Mouse (Mus musculus) midbrain, embryonic 15.5 days (tissue): Measurements from ENCODE around the gene Sppl2c. TPM values are rescaled to one million over a fixed set of nuclear protein-coding genes. Genes with fewer than 3 reads are reported as not detected.

Source experiments
- ATAC-seq: fragments of 200-750 bp; cut with Nextera tagmentation; replicated peaks from 2 replicates; pipeline ENCODE4 v1.8.0; 2017; ENCODE audit warnings: moderate TSS enrichment
- H3K27ac ChIP-seq: fragments of 300-500 bp; sonication (generic); 2 replicates; pipeline ENCODE4 v1.5.1; 2015; ENCODE audit warnings: mild to moderate bottlenecking, inconsistent platforms
- H3K27me3 ChIP-seq: fragments of 300-500 bp; sonication (generic); replicated peaks from 2 replicates; pipeline ENCODE4 v1.6.1; 2015; ENCODE audit warnings: inconsistent platforms
- H3K36me3 ChIP-seq: fragments of 300-500 bp; sonication (generic); replicated peaks from 2 replicates; pipeline ENCODE4 v1.6.1; 2015; ENCODE audit warnings: inconsistent platforms
- H3K4me1 ChIP-seq: fragments of 300-500 bp; sonication (generic); 2 replicates; pipeline ENCODE4 v1.6.1; 2015; ENCODE audit warnings: inconsistent platforms
- H3K4me2 ChIP-seq: fragments of 300-500 bp; sonication (generic); 2 replicates; pipeline ENCODE4 v1.6.1; 2015; ENCODE audit warnings: inconsistent platforms, mild to moderate bottlenecking, moderate library complexity
- H3K4me3 ChIP-seq: fragments of 300-500 bp; sonication (generic); 2 replicates; pipeline ENCODE4 v1.5.1; 2015; ENCODE audit warnings: mild to moderate bottlenecking, inconsistent platforms
- H3K9ac ChIP-seq: fragments of 300-500 bp; sonication (generic); 2 replicates; pipeline ENCODE4 v1.6.1; 2015; ENCODE audit warnings: mild to moderate bottlenecking, inconsistent platforms
- H3K9me3 ChIP-seq: fragments of 300-500 bp; sonication (generic); 2 replicates; pipeline ENCODE4 v1.6.1; 2016; ENCODE audit warnings: inconsistent platforms
- WGBS: fragments of 180-500 bp; shearing (Covaris S2); methylation state at CpG from one replicate; pipeline ENCODE4 v1.1.7; 2015; ENCODE audit warnings: mixed read lengths; 5-methylcytosine and 5-hydroxymethylcytosine counted together
- polyA plus RNA-seq: library from polyadenylated mRNA; unstranded; fragments of >200 nt; fragmentation: Nextera tagmentation; extraction: Ambion mirVana; gene quantifications from 2 replicates; pipeline ENCODE4 v1.2.1, GENCODE M21; 2015

The Sppl2c gene
- polyA plus RNA-seq, 1 experiment from 2014 or later: not detected

GRCm38 (mm10) chr11:104232141-104233061, 46.3 kb downstream of the Sppl2c start:
- H3K36me3 ChIP-seq: no peaks in the 10 kb centered on the region
- H3K4me3 ChIP-seq: peak overlapping the region; percentile 70
- peaks cover 46% of the 10 kb centered on the region for H3K4me1 ChIP-seq
- no peaks in the 10 kb centered on the region for H3K27me3 ChIP-seq
- under 1% methylated on average over 65 of the region's 72 CpGs for WGBS
- H3K9ac ChIP-seq: peak overlapping the region; percentile 98
- peak overlapping the region; percentile 98 for H3K27ac ChIP-seq
- H3K9me3 ChIP-seq: no peaks in the 10 kb centered on the region
- peak overlapping the region; percentile 66 for H3K4me2 ChIP-seq
- peak; percentile 70 for ATAC-seq

GRCm38 (mm10) chr11:104233101-104233500, 47.0 kb downstream of the Sppl2c start:
- peak overlapping the region; percentile 98 for H3K27ac ChIP-seq
- no peaks in the 10 kb centered on the region for H3K9me3 ChIP-seq
- peak overlapping the region; percentile 70 for H3K4me3 ChIP-seq
- H3K27me3 ChIP-seq: no peaks in the 10 kb centered on the region
- H3K4me1 ChIP-seq: peaks cover 53% of the 10 kb centered on the region
- 0% methylated on average over 10 of the region's 10 CpGs for WGBS
- peak; percentile 1; the same call in 1 of the 2 replicates for ATAC-seq
- H3K9ac ChIP-seq: peak overlapping the region; percentile 98
- peak overlapping the region; percentile 66 for H3K4me2 ChIP-seq
- H3K36me3 ChIP-seq: no peaks in the 10 kb centered on the region

GRCm38 (mm10) chr11:104233574-104234206, 47.6 kb downstream of the Sppl2c start:
- WGBS: 1% methylated on average over 30 of the region's 30 CpGs
- no peaks in the 10 kb centered on the region for H3K36me3 ChIP-seq
- peaks cover 58% of the 10 kb centered on the region for H3K4me1 ChIP-seq
- peak overlapping the region; percentile 66 for H3K4me2 ChIP-seq
- H3K27ac ChIP-seq: peak overlapping the region; percentile 98
- peak overlapping the region; percentile 98 for H3K9ac ChIP-seq
- peak overlapping the region; percentile 70 for H3K4me3 ChIP-seq
- no peaks in the 10 kb centered on the region for H3K27me3 ChIP-seq
- no peaks in the 10 kb centered on the region for H3K9me3 ChIP-seq
- ATAC-seq: no peak

- Histone ChIP-seq H3K27ac (no peak overlapping the region), H3K27me3 (no peaks in the 10 kb centered on the region), H3K9ac (peak overlapping the region; percentile 98; the same call in 1 of the 2 replicates), H3K4me2 (peak overlapping the region; percentile 66), H3K4me3 (peak overlapping the region; percentile 70), H3K36me3 (no peaks in the 10 kb centered on the region), H3K4me1 (peaks cover 58% of the 10 kb centered on the region), H3K9me3 (no peaks in the 10 kb centered on the region)
- WGBS: 33% methylated on average over 6 of the region's 6 CpGs
- no peak for ATAC-seq
Measured at GRCm38 (mm10) chr11:104234680-104235079, 48.6 kb downstream of the Sppl2c start.

- Histone ChIP-seq H3K27ac (no peak overlapping the region), H3K36me3 (no peaks in the 10 kb centered on the region), H3K9me3 (no peaks in the 10 kb centered on the region), H3K27me3 (no peaks in the 10 kb centered on the region), H3K4me2 (peak overlapping the region; percentile 66), H3K9ac (no peak overlapping the region; the same call in 1 of the 2 replicates), H3K4me1 (peaks cover 49% of the 10 kb centered on the region), H3K4me3 (peak overlapping the region; percentile 70)
- 73% methylated on average over 2 of the region's 2 CpGs for WGBS
- no peak for ATAC-seq
Measured at GRCm38 (mm10) chr11:104235881-104236280, 49.8 kb downstream of the Sppl2c start.

- peaks cover 49% of the 10 kb centered on the region for H3K4me1 ChIP-seq
- H3K9ac ChIP-seq: no peak overlapping the region
- no peak for ATAC-seq
Measured at GRCm38 (mm10) chr11:104237226-104237625, 51.1 kb downstream of the Sppl2c start.

GRCm38 (mm10) chr11:104237958-104238747, 52.0 kb downstream of the Sppl2c start:
- Histone ChIP-seq H3K4me2 (no peak overlapping the region), H3K4me3 (no peak overlapping the region), H3K27me3 (no peaks in the 10 kb centered on the region), H3K27ac (no peak overlapping the region), H3K9me3 (no peaks in the 10 kb centered on the region), H3K4me1 (peaks cover 49% of the 10 kb centered on the region), H3K9ac (no peak overlapping the region), H3K36me3 (no peaks in the 10 kb centered on the region)
- no peak for ATAC-seq
- WGBS: 73% methylated on average over 12 of the region's 13 CpGs

More at GRCm38 (mm10) chr11:104237226-104237625, 51.1 kb downstream of the Sppl2c start:
- peak overlapping the region; percentile 66 for H3K4me2 ChIP-seq
- WGBS: 47% methylated on average over 7 of the region's 7 CpGs
- no peaks in the 10 kb centered on the region for H3K9me3 ChIP-seq
- no peak overlapping the region for H3K27ac ChIP-seq
- no peaks in the 10 kb centered on the region for H3K36me3 ChIP-seq
- no peak overlapping the region for H3K4me3 ChIP-seq
- no peaks in the 10 kb centered on the region for H3K27me3 ChIP-seq

Other genes starting within 250 kb of the Sppl2c start
- 203 and 209 TPM in 2 replicates for gene Nsf, start 232.3 kb upstream of the Sppl2c start, polyA plus RNA-seq
- gene Arf2, start 219.6 kb upstream of the Sppl2c start, polyA plus RNA-seq: 223 and 225 TPM in 2 replicates
- 7.5 and 8.6 TPM in 2 replicates for gene Crhr1, start 53.5 kb upstream of the Sppl2c start, polyA plus RNA-seq
- 1,028 and 1,112 TPM in 2 replicates for gene Mapt, start 45.1 kb downstream of the Sppl2c start, polyA plus RNA-seq